Comparison of ENCODE assay signal across 11 mouse cellular contexts in the genomic region with DNA sequence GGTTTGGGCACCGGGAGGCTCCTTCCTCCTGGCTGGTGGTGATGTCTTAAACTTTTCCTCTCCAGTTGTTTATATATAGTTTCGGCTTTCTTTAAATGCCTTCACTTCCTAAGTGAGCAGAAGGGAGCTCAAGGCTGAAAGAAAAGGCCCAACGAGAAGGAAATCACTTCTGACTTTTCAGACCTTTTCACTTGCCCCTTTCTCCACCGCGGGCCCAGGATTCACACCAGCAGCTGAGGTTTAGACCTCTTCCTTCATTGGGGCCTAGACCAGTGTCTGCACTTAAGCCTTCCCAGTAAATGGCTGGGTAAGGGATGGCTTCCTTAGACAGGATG. TPM values are rescaled to one million over a fixed set of nuclear protein-coding genes. Genes with fewer than 3 reads are reported as not detected.
DNase-seq lines count a peak whose midpoint lies in the region; ATAC-seq lines count a peak whose summit lies in the region.
"Had no signal": no experiment of that assay in that cellular context is flagged by ENCODE, and none has a peak within 500 bp of the region (broad histone marks: within the 10 kb centered on the region; RNA-seq: fewer than 3 reads in every experiment).

No protein-coding gene starts in this region.

- ATAC-seq in kidney, embryonic 15.5 days (replicated peaks; ENCODE audit: low FRiP score) = no peak
- no peak; the same call in 1 of the 2 replicates for ATAC-seq in embryonic facial prominence, embryonic 12.5 days (ENCODE audit: insufficient number of reproducible peaks, insufficient read depth, low FRiP score, low TSS enrichment)
- peak; percentile 30; the same call in 1 of the 2 replicates for ATAC-seq in hindbrain, embryonic 13.5 days (ENCODE audit: low FRiP score)
- no peak for ATAC-seq in midbrain, embryonic 15.5 days (replicated peaks)
- no peak for ATAC-seq in erythroid progenitor cell, adult 5-6 weeks (replicated peaks; ENCODE audit: low FRiP score, poor library complexity, severe bottlenecking)

- H3K27ac ChIP-seq in kidney, embryonic 15.5 days = no peak overlapping the region
- 0 out of 2 replicates have a peak overlapping the region, but pooled peaks have one; percentile 55 for H3K27ac ChIP-seq in embryonic facial prominence, embryonic 12.5 days
- H3K27ac ChIP-seq in hindbrain, embryonic 13.5 days = no peak overlapping the region
- no peak overlapping the region for H3K27ac ChIP-seq in midbrain, embryonic 15.5 days

- peak overlapping the region; percentile 42 for H3K4me3 ChIP-seq in kidney, embryonic 15.5 days (replicated peaks)
- peak overlapping the region; percentile 37 for H3K4me3 ChIP-seq in embryonic facial prominence, embryonic 12.5 days
- peak overlapping the region; percentile 41 for H3K4me3 ChIP-seq in hindbrain, embryonic 13.5 days
- H3K4me3 ChIP-seq in midbrain, embryonic 15.5 days = peak overlapping the region; percentile 38

- 1% methylated on average over 5 of the region's 5 CpGs for WGBS in kidney, embryonic 15.5 days
- 0% methylated on average over 5 of the region's 5 CpGs for WGBS in embryonic facial prominence, embryonic 12.5 days
- 3% methylated on average over 5 of the region's 5 CpGs for WGBS in hindbrain, embryonic 13.5 days
- WGBS in midbrain, embryonic 15.5 days = under 1% methylated on average over 5 of the region's 5 CpGs

- peak overlapping the region; percentile 69 for H3K4me2 ChIP-seq in kidney, embryonic 15.5 days
- H3K4me2 ChIP-seq in embryonic facial prominence, embryonic 12.5 days (replicated peaks) = peak overlapping the region; percentile 75
- H3K4me2 ChIP-seq in hindbrain, embryonic 13.5 days = peak overlapping the region; percentile 70
- peak overlapping the region; percentile 76 for H3K4me2 ChIP-seq in midbrain, embryonic 15.5 days

- H3K9ac ChIP-seq in kidney, embryonic 15.5 days = no peak overlapping the region
- H3K9ac ChIP-seq in embryonic facial prominence, embryonic 12.5 days = peak overlapping the region; percentile 38
- H3K9ac ChIP-seq in hindbrain, embryonic 13.5 days = peak overlapping the region; percentile 60
- no peak overlapping the region for H3K9ac ChIP-seq in midbrain, embryonic 15.5 days

- H3K27me3 ChIP-seq in kidney, embryonic 15.5 days = peaks cover 77% of the 10 kb centered on the region
- H3K27me3 ChIP-seq in embryonic facial prominence, embryonic 12.5 days = peaks cover 49% of the 10 kb centered on the region
- peaks cover 71% of the 10 kb centered on the region for H3K27me3 ChIP-seq in hindbrain, embryonic 13.5 days
- H3K27me3 ChIP-seq in midbrain, embryonic 15.5 days (replicated peaks) = peaks cover 65% of the 10 kb centered on the region

- H3K9me3 ChIP-seq in kidney, embryonic 15.5 days (replicated peaks) = no peaks in the 10 kb centered on the region
- no peaks in the 10 kb centered on the region for H3K9me3 ChIP-seq in embryonic facial prominence, embryonic 12.5 days
- H3K9me3 ChIP-seq in hindbrain, embryonic 13.5 days = no peaks in the 10 kb centered on the region
- H3K9me3 ChIP-seq in midbrain, embryonic 15.5 days = no peaks in the 10 kb centered on the region

- H3K4me1 ChIP-seq in kidney, embryonic 15.5 days = peaks cover 10% of the 10 kb centered on the region
- peaks cover 5% of the 10 kb centered on the region; the same call in 1 of the 2 replicates for H3K4me1 ChIP-seq in embryonic facial prominence, embryonic 12.5 days
- peaks cover 12% of the 10 kb centered on the region for H3K4me1 ChIP-seq in hindbrain, embryonic 13.5 days (replicated peaks)
- H3K4me1 ChIP-seq in midbrain, embryonic 15.5 days = peaks cover 11% of the 10 kb centered on the region

- H3K36me3 ChIP-seq in kidney, embryonic 15.5 days = no peaks in the 10 kb centered on the region
- no peaks in the 10 kb centered on the region for H3K36me3 ChIP-seq in embryonic facial prominence, embryonic 12.5 days
- H3K36me3 ChIP-seq in hindbrain, embryonic 13.5 days = no peaks in the 10 kb centered on the region
- no peaks in the 10 kb centered on the region for H3K36me3 ChIP-seq in midbrain, embryonic 15.5 days (replicated peaks)

- DNase-seq in kidney, adult 11 months = no peak
- no peak for DNase-seq in cerebellum, adult 9-10 months
- no peak for DNase-seq in adrenal gland, postnatal 25 days

RNA-seq across cellular contexts. Expression of a gene that starts 16.8 kb away (rescaled TPM):
- not detected in 2 replicates for polyA plus RNA-seq in kidney, embryonic 15.5 days (2015; fragmentation: Nextera tagmentation; extraction: Ambion mirVana)
- polyA plus RNA-seq in embryonic facial prominence, embryonic 12.5 days (2016; fragmentation: Nextera tagmentation; extraction: Ambion mirVana) = 0.05 TPM in 1 of 2 replicates, not detected in the other
- polyA plus RNA-seq in hindbrain, embryonic 13.5 days (2015; fragmentation: Nextera tagmentation; extraction: Ambion mirVana) = not detected in 2 replicates
- 0.24 TPM in 1 of 2 replicates, not detected in the other for polyA plus RNA-seq in midbrain, embryonic 15.5 days (2015; fragmentation: Nextera tagmentation; extraction: Ambion mirVana)
- not detected in 2 replicates for total RNA-seq in erythroid progenitor cell, adult 5-6 weeks (2015; ENCODE audit: low replicate concordance)
- not detected in 2 replicates for total RNA-seq in erythroid progenitor cell, adult 5-6 weeks (2017; ENCODE audit: low replicate concordance)
- not detected in 2 replicates for total RNA-seq in adrenal gland, postnatal 25 days (2021)
- total RNA-seq: heart, postnatal 25 days; megakaryocyte progenitor cell, adult 5-6 weeks; MEL had no signal

RNA-seq across cellular contexts. Expression of a gene that starts 19.3 kb away (rescaled TPM):
- not detected in 2 replicates for polyA plus RNA-seq in kidney, embryonic 15.5 days (2015; fragmentation: Nextera tagmentation; extraction: Ambion mirVana)
- polyA plus RNA-seq in embryonic facial prominence, embryonic 12.5 days (2016; fragmentation: Nextera tagmentation; extraction: Ambion mirVana) = 2.1 and 3.1 TPM in 2 replicates
- 0.40 and 0.44 TPM in 2 replicates for polyA plus RNA-seq in hindbrain, embryonic 13.5 days (2015; fragmentation: Nextera tagmentation; extraction: Ambion mirVana)
- 1.3 and 2.4 TPM in 2 replicates for polyA plus RNA-seq in midbrain, embryonic 15.5 days (2015; fragmentation: Nextera tagmentation; extraction: Ambion mirVana)
- not detected in 2 replicates for total RNA-seq in erythroid progenitor cell, adult 5-6 weeks (2015; ENCODE audit: low replicate concordance)
- total RNA-seq in erythroid progenitor cell, adult 5-6 weeks (2017; ENCODE audit: low replicate concordance) = not detected in 2 replicates
- not detected in 2 replicates for total RNA-seq in adrenal gland, postnatal 25 days (2021)
- total RNA-seq: heart, postnatal 25 days; megakaryocyte progenitor cell, adult 5-6 weeks; MEL had no signal

Comparison
In these comparisons a context has a peak if more than half of its experiments do, and no peak if none do; other contexts are left out.
1. H3K9ac ChIP-seq: peak in embryonic facial prominence, embryonic 12.5 days (single experiment) and hindbrain, embryonic 13.5 days (single experiment); none in kidney, embryonic 15.5 days (single experiment) and midbrain, embryonic 15.5 days (single experiment).
2. Peak in every context shown above with its lines, with median percentiles within 50 percentile points of each other: H3K4me2 ChIP-seq and H3K4me3 ChIP-seq.